Mouse (Mus musculus): ENCODE results near the gene Jade3. TPM values are rescaled to one million over a fixed set of nuclear protein-coding genes. Genes with fewer than 3 reads are reported as not detected.

The Jade3 gene
- total and polyA plus RNA-seq, 3 experiments: 19.7 to 22.7 TPM; not detected in 1

DNA sequence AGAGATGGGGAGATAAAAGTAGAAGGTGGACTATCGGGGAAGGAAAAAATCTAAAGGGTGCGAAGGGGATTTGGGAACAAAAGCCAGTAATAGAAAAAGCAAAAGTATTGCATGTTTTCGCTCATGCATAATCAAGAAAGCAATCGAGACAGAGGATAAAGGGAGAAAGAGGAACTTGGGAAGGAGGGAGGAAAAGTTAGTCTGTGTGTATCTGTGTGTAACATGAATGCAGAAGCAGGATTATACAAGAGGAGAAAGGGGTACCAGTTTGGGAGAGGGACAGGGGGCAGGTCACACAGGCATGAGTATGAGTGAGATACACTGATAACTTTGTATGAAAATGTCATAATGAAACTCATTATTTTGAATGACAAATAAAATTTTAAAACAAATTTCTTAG is 14.1 kb upstream of the Jade3 start:
- H3K27me3 ChIP-seq (ENCODE audit: control insufficient read depth in 1 of 2, insufficient read depth in 2 of 2, low read length in 2 of 2): no peaks in the 10 kb centered on the region
- TF ChIP-seq EP300 (IDR thresholded peaks at IDR 0.05; ENCODE audit: low read depth in 1 of 2, low read length in 2 of 2) (peak in 1 of 2 experiments; percentile 50; a peak in 2 of 4 replicates), TCF12 (IDR thresholded peaks at IDR 0.05; ENCODE audit: low read depth, low read length) (no peak), ZC3H11A (IDR thresholded peaks at IDR 0.05; ENCODE audit: low read depth, low read length) (no peak)
- H3K4me1 ChIP-seq (ENCODE audit: control insufficient read depth in 1 of 2, insufficient read depth in 2 of 2, low read length in 2 of 2): peaks cover 15 to 18% of the 10 kb centered on the region in 2 experiments; a peak in 3 of 4 replicates
- no peaks in the 10 kb centered on the region for H3K9me3 ChIP-seq (replicated peaks; ENCODE audit: insufficient read depth, low read length)
- peaks cover 0 to 28% of the 10 kb centered on the region in 2 experiments; a peak in 2 of 4 replicates for H3K36me3 ChIP-seq (ENCODE audit: control insufficient read depth in 1 of 2, insufficient read depth in 2 of 2, low read length in 2 of 2)
- no peaks in the 10 kb centered on the region for H3K79me2 ChIP-seq (ENCODE audit: control insufficient read depth, insufficient read depth, low read length, poor library complexity)
- H3K9ac ChIP-seq (ENCODE audit: control insufficient read depth, low read depth, low read length, poor library complexity, severe bottlenecking): no peak overlapping the region
- H3K4me3 ChIP-seq (ENCODE audit: control insufficient read depth in 1 of 2, insufficient read depth in 1 of 2, low read depth in 2 of 2, low read length in 2 of 2): no peak overlapping the region
- DNase-seq (ENCODE audit: low read depth, low spot score): peak; percentile 44
- no peak overlapping the region for H3K27ac ChIP-seq (ENCODE audit: control insufficient read depth, low read depth, low read length)

DNA sequence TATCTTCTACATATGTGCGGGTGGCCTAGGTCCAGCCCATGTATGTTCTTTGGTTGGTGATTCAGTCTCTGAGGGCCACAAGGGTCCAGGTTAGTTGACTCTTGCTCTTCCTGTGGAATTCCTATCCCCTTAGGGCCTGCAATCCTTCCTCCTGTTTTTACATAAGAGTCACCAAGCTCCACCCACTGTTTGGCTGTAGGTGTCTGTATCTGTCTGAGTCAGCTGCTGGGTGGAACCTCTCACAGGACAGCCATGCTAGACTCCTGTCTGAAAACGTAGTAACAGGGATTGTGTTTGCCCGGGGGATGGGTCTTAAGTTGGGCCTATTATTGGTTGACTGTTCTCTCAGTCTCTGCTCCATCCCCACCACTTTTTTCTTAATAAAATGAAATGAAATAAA is 13.3 kb upstream of the Jade3 start:
- Histone ChIP-seq H3K9me3 (replicated peaks; ENCODE audit: insufficient read depth, low read length) (no peaks in the 10 kb centered on the region), H3K79me2 (ENCODE audit: control insufficient read depth, insufficient read depth, low read length, poor library complexity) (no peaks in the 10 kb centered on the region), H3K9ac (ENCODE audit: control insufficient read depth, low read depth, low read length, poor library complexity, severe bottlenecking) (no peak overlapping the region), H3K4me1 (ENCODE audit: control insufficient read depth in 1 of 2, insufficient read depth in 2 of 2, low read length in 2 of 2) (peaks cover 12 to 18% of the 10 kb centered on the region in 2 experiments; a peak in 2 of 4 replicates), H3K27ac (ENCODE audit: control insufficient read depth, low read depth, low read length) (no peak overlapping the region), H3K4me3 (ENCODE audit: control insufficient read depth in 1 of 2, insufficient read depth in 1 of 2, low read depth in 2 of 2, low read length in 2 of 2) (no peak overlapping the region), H3K36me3 (ENCODE audit: control insufficient read depth in 1 of 2, insufficient read depth in 2 of 2, low read length in 2 of 2) (peaks cover 0 to 22% of the 10 kb centered on the region in 2 experiments; a peak in 2 of 4 replicates), H3K27me3 (ENCODE audit: control insufficient read depth in 1 of 2, insufficient read depth in 2 of 2, low read length in 2 of 2) (no peaks in the 10 kb centered on the region)
- DNase-seq (ENCODE audit: low read depth, low spot score): peak; percentile 50
- TF ChIP-seq SMC3 (IDR thresholded peaks at IDR 0.05; ENCODE audit: low read depth, low read length): no peak
- no peak for TF ChIP-seq MAX (IDR thresholded peaks at IDR 0.05; ENCODE audit: low read length)
- TF ChIP-seq UBTF (IDR thresholded peaks at IDR 0.05; ENCODE audit: borderline replicate concordance, insufficient read depth, low read depth, low read length): no peak
- TF ChIP-seq RAD21 (IDR thresholded peaks at IDR 0.05; ENCODE audit: low read depth, low read length): no peak
- TF ChIP-seq ZNF384 (IDR thresholded peaks at IDR 0.05; ENCODE audit: low read depth, low read length): no peak
- TF ChIP-seq ZMIZ1 (IDR thresholded peaks at IDR 0.05; ENCODE audit: low read depth, low read length): no peak
- TF ChIP-seq MAZ (IDR thresholded peaks at IDR 0.05; ENCODE audit: low read depth, low read length): no peak
- no peak for TF ChIP-seq CHD2 (IDR thresholded peaks at IDR 0.05; ENCODE audit: low read length)
- TF ChIP-seq MXI1 (IDR thresholded peaks at IDR 0.05; ENCODE audit: low read depth, low read length): no peak
- TF ChIP-seq EP300 (IDR thresholded peaks at IDR 0.05; ENCODE audit: low read depth in 1 of 2, low read length in 2 of 2): no peak
- TF ChIP-seq CHD1 (IDR thresholded peaks at IDR 0.05; ENCODE audit: low read depth, low read length): no peak
- no peak for TF ChIP-seq NELFE (IDR thresholded peaks at IDR 0.05; ENCODE audit: low read depth, low read length)
- TF ChIP-seq RCOR1 (IDR thresholded peaks at IDR 0.05; ENCODE audit: low read depth, low read length): no peak
- no peak for TF ChIP-seq SIN3A (IDR thresholded peaks at IDR 0.05; ENCODE audit: low read length)

All from MEL (cell line).